Mouse (Mus musculus) testis, adult 2 months (tissue): ENCODE results near the gene Dach1. TPM values are rescaled to one million over a fixed set of nuclear protein-coding genes. Genes with fewer than 3 reads are reported as not detected.

Source experiments
- H3K27ac ChIP-seq: fragments of 200-500 bp; 2 replicates; pipeline ENCODE4 v1.5.1; 2012; ENCODE audit warnings: low read depth, low read length; ENCODE audit not compliant: control insufficient read depth, insufficient read depth
- H3K27me3 ChIP-seq: fragments of 200-500 bp; 2 replicates; pipeline ENCODE4 v1.6.1; 2012; ENCODE audit warnings: mild to moderate bottlenecking, low read length, moderate library complexity; ENCODE audit not compliant: control insufficient read depth, insufficient read depth
- H3K36me3 ChIP-seq: fragments of 200-500 bp; 2 replicates; pipeline ENCODE4 v1.6.1; 2012; ENCODE audit warnings: mild to moderate bottlenecking, low read length; ENCODE audit not compliant: control insufficient read depth, insufficient read depth
- H3K4me1 ChIP-seq: fragments of 200-500 bp; 2 replicates; pipeline ENCODE4 v1.6.1; 2012; ENCODE audit warnings: low read length; ENCODE audit not compliant: control insufficient read depth, insufficient read depth
- H3K4me3 ChIP-seq: fragments of 200-500 bp; 2 replicates; pipeline ENCODE4 v1.5.1; 2012; ENCODE audit warnings: low read depth, mild to moderate bottlenecking, low read length, moderate library complexity, mixed read lengths; ENCODE audit not compliant: control insufficient read depth
- CTCF ChIP-seq: fragments of 200-500 bp; IDR thresholded peaks from 2 replicates; pipeline ENCODE4 v1.5.1; 2012; ENCODE audit warnings: low read depth, mild to moderate bottlenecking, inconsistent platforms, low read length, moderate library complexity; ENCODE audit not compliant: control insufficient read depth, insufficient read depth, insufficient replicate concordance
- POLR2A ChIP-seq: fragments of 200-500 bp; IDR thresholded peaks from 2 replicates; pipeline ENCODE4 v1.6.1; 2012; ENCODE audit warnings: low read depth, mild to moderate bottlenecking, inconsistent platforms, low read length, moderate library complexity; ENCODE audit not compliant: control insufficient read depth
- polyA plus RNA-seq: library from polyadenylated mRNA; depleted of rRNA; stranded (reverse); fragments of >200 nt; gene quantifications from 2 replicates; pipeline ENCODE4 v1.2.3, GENCODE M21; 2012

Gene Dach1
- polyA plus RNA-seq, 1 experiment = 0.31 TPM

- Histone ChIP-seq H3K4me1 (no peaks in the 10 kb centered on the region), H3K27ac (no peak overlapping the region), H3K4me3 (no peak overlapping the region), H3K36me3 (no peaks in the 10 kb centered on the region), H3K27me3 (no peaks in the 10 kb centered on the region)
- no peak for TF ChIP-seq POLR2A
- no peak for TF ChIP-seq CTCF
Observed at GRCm38 (mm10) chr14:97847641-97848040, 321.9 kb downstream of the Dach1 start.

GRCm38 (mm10) chr14:97839275-97839674 is 330.3 kb downstream of the Dach1 start:
- H3K4me1 ChIP-seq = no peaks in the 10 kb centered on the region
- no peaks in the 10 kb centered on the region for H3K36me3 ChIP-seq
- no peak overlapping the region for H3K27ac ChIP-seq
- no peak overlapping the region for H3K4me3 ChIP-seq
- no peaks in the 10 kb centered on the region for H3K27me3 ChIP-seq
- TF ChIP-seq CTCF = no peak
- TF ChIP-seq POLR2A = no peak

DNA sequence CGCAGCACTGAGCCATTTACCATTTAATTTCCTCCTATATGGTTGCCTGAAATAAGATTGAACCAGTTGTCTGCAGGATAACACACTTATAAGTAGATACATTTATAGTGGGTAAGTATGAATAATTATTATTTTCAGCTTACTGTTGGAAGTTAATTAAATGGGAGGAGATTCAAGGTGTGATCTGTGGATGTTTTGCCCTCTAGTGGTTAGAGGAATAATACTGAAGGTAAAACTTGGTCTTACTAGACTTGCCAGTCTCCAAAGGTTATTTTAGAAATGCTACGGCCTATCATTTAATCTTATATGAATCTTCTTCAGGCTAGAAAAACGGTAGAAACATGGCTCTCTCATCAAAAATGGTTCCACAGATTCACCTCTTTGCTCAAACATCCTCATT is 339.7 kb downstream of the Dach1 start:
- no peak overlapping the region for H3K4me3 ChIP-seq
- TF ChIP-seq CTCF (no peak), POLR2A (no peak)
- H3K4me1 ChIP-seq = no peaks in the 10 kb centered on the region
- no peaks in the 10 kb centered on the region for H3K36me3 ChIP-seq
- no peaks in the 10 kb centered on the region for H3K27me3 ChIP-seq
- H3K27ac ChIP-seq = no peak overlapping the region

- TF ChIP-seq POLR2A (no peak), CTCF (no peak)
- no peaks in the 10 kb centered on the region for H3K4me1 ChIP-seq
- no peaks in the 10 kb centered on the region for H3K27me3 ChIP-seq
- H3K4me3 ChIP-seq = no peak overlapping the region
- no peaks in the 10 kb centered on the region for H3K36me3 ChIP-seq
- H3K27ac ChIP-seq = no peak overlapping the region
Observed at GRCm38 (mm10) chr14:97814555-97815175, 354.9 kb downstream of the Dach1 start.

GRCm38 (mm10) chr14:97813557-97813956 is 356.0 kb downstream of the Dach1 start:
- no peak for TF ChIP-seq CTCF
- no peak for TF ChIP-seq POLR2A
- H3K27me3 ChIP-seq = no peaks in the 10 kb centered on the region
- no peaks in the 10 kb centered on the region for H3K4me1 ChIP-seq
- H3K27ac ChIP-seq = no peak overlapping the region
- no peak overlapping the region for H3K4me3 ChIP-seq
- H3K36me3 ChIP-seq = no peaks in the 10 kb centered on the region

DNA sequence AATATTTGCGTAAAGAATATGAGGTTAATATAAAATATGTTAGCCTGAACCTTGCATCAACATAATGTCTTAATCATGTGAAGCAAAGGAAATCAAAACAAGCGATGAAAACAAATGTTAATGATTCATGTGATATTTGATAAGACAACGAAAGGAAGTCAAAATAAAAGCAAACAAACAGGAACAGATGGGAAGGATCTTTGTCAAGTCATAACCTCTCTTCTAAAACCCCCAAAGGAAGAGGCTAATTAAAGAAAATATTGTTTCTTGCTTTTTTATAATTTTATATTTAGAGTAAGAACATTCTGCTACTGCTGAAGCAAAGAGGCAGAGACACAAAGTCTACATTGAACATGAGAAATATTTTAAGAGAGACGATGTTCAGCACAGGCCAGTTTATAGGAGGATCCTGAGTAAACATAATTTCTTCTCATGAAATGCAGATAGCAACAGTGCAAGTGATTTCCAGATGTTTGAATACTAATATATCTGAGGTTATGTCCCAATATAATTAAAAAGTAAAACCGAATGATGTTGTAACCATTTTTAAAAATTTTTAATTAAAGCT is 374.1 kb downstream of the Dach1 start:
- Histone ChIP-seq H3K27me3 (no peaks in the 10 kb centered on the region), H3K36me3 (no peaks in the 10 kb centered on the region), H3K4me3 (no peak overlapping the region), H3K27ac (no peak overlapping the region), H3K4me1 (no peaks in the 10 kb centered on the region)
- TF ChIP-seq POLR2A (no peak), CTCF (no peak)

- Histone ChIP-seq H3K4me1 (no peaks in the 10 kb centered on the region), H3K4me3 (no peak overlapping the region), H3K36me3 (no peaks in the 10 kb centered on the region), H3K27ac (no peak overlapping the region), H3K27me3 (no peaks in the 10 kb centered on the region)
- TF ChIP-seq POLR2A (no peak), CTCF (no peak)
Observed at GRCm38 (mm10) chr14:97774135-97774767, 395.3 kb downstream of the Dach1 start.
